Mouse (Mus musculus): ENCODE results near the gene Rft1. TPM values are rescaled to one million over a fixed set of nuclear protein-coding genes. Genes with fewer than 3 reads are reported as not detected.
A peak's percentile ranks its signal among the peaks of the same experiment; 100 is the strongest.

The Rft1 gene
- polyA plus RNA-seq (2016; fragmentation: Nextera tagmentation; extraction: Ambion mirVana), result 11.4 and 12.8 TPM in 2 replicates

DNA sequence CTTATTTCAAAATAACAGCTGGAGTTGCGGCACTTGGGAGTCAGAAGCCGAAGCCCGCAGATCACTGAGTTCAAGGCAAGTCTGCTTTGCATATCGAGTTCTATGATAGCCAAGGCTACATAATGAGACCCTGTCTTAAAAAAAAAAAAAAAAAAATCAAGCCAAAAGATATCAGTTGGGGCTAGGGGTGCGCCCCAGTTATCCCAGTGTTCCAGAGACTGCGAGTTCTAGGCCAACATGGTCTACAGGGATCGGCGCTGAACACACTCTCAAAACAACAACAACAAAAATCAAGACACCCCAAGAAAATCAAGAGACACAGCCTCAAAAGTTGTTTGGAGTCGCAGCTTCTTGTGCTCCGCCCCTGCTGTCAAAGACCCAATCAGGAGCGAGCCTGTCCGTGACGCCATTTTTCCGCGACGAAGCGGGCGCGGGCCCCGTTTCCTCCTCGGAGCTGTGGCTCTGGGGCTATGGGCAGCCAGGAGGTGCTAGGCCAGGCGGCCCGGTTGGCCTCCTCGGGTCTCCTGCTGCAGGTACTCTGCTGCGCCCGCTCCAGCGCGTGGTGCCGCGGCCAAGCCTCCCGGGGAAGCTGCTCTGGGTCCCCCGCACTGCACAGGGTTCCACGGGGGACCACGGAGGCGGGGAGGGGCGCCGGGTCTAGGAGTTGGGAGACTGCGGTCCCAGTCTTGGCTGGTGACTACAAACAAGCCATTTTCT is at the start of gene Rft1:
TSS of gene Rft1 (plus strand) at position 418 of the 717 bp plus-strand sequence.
- peak; percentile 91 for ATAC-seq (ENCODE audit: low FRiP score, low read depth)
- Histone ChIP-seq H3K4me3 (peak within 1 kb of the TSS; percentile 96), H3K9me3 (no peaks in the 10 kb centered on the region), H3K27me3 (no peaks in the 10 kb centered on the region; the same call in 1 of the 2 replicates), H3K9ac (replicated peaks) (peak within 1 kb of the TSS; percentile 94), H3K27ac (replicated peaks) (peak within 1 kb of the TSS; percentile 81), H3K4me1 (peaks cover 7% of the 10 kb centered on the region), H3K36me3 (no peaks in the 10 kb centered on the region), H3K4me2 (replicated peaks) (peak within 1 kb of the TSS; percentile 72)
- WGBS, result 3% methylated on average over 38 of the region's 38 CpGs

DNA sequence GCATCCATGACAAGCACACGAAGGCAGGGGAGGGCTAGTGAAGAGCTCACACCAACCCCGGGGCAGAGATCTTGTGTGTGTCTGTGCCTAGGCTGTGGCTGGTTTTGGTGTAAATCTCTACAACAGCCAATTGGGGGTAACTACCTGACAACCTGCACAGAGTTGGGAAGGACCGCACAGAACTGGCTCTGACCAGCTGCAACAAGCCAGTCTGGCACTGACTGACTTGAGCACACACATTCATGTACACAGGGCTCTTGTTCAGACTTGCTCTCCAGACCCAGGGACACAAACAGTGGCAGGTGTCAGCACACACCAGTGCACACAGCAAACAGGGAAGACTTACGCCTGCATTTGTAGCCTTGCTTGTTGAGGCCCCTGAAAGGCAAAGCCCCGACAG is 47.3 kb upstream of the Rft1 start:
- H3K4me3 ChIP-seq, result no peak overlapping the region
- no peaks in the 10 kb centered on the region for H3K9me3 ChIP-seq
- no peak overlapping the region for H3K27ac ChIP-seq (replicated peaks)
- 0 out of 2 replicates have a peak, but pooled peaks cover 4% of the 10 kb centered on the region for H3K36me3 ChIP-seq
- WGBS, result 78% methylated on average over 5 of the region's 5 CpGs
- no peaks in the 10 kb centered on the region for H3K4me1 ChIP-seq
- no peak overlapping the region for H3K9ac ChIP-seq (replicated peaks)
- H3K27me3 ChIP-seq, result no peaks in the 10 kb centered on the region
- no peak for ATAC-seq (ENCODE audit: low FRiP score, low read depth)
- no peak overlapping the region for H3K4me2 ChIP-seq (replicated peaks)

DNA sequence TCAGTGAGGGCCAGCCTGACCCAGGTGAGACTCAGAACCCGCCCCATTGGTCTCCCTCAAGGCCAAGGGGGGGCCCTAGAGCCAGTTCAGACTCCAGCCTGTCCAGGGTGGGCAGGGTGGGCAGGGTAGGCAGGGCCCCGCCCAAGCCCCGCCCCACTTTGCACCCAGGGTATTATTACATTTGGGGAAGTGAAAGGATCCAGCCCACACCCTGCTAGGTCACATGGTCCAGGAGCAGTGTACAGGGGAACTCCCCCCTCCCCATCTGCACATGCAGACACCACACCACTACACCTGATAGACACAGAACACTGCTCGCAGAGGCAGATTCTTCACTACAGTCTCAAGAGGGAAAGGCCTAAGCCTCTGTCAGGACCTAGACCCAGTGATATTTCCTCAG is 46.5 kb upstream of the Rft1 start:
- no peak overlapping the region for H3K4me2 ChIP-seq (replicated peaks)
- H3K9me3 ChIP-seq, result no peaks in the 10 kb centered on the region
- 90% methylated on average over 4 of the region's 4 CpGs for WGBS
- ATAC-seq (ENCODE audit: low FRiP score, low read depth), result no peak
- H3K27me3 ChIP-seq, result no peaks in the 10 kb centered on the region
- H3K36me3 ChIP-seq, result no peaks in the 10 kb centered on the region
- no peaks in the 10 kb centered on the region for H3K4me1 ChIP-seq
- no peak overlapping the region for H3K27ac ChIP-seq (replicated peaks)
- H3K9ac ChIP-seq (replicated peaks), result no peak overlapping the region
- no peak overlapping the region for H3K4me3 ChIP-seq

DNA sequence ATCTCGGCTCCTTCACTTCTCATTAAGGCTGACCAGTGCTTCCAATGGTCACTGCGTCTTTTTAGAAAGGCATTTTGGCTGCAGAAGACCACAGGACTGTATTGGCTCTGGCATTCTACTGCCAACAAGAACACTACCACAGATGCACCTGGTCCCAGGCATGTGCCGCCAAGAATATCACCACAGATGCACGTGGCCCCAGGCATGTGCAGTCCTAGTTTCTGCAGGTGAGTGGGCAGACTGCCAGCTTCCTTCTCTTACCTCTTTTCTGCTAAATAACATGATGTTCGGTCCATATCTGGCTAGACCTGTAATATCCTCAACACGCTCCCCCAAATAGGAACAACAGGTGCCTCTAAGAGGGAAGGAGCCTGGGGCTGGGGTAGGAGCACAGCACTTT is 46.0 kb upstream of the Rft1 start:
- H3K9me3 ChIP-seq, result no peaks in the 10 kb centered on the region
- H3K4me2 ChIP-seq (replicated peaks), result no peak overlapping the region
- no peaks in the 10 kb centered on the region for H3K4me1 ChIP-seq
- no peaks in the 10 kb centered on the region for H3K27me3 ChIP-seq
- WGBS, result 93% methylated on average over 6 of the region's 6 CpGs
- no peaks in the 10 kb centered on the region for H3K36me3 ChIP-seq
- no peak overlapping the region for H3K27ac ChIP-seq (replicated peaks)
- H3K9ac ChIP-seq (replicated peaks), result no peak overlapping the region
- no peak overlapping the region for H3K4me3 ChIP-seq
- ATAC-seq (ENCODE audit: low FRiP score, low read depth), result no peak

DNA sequence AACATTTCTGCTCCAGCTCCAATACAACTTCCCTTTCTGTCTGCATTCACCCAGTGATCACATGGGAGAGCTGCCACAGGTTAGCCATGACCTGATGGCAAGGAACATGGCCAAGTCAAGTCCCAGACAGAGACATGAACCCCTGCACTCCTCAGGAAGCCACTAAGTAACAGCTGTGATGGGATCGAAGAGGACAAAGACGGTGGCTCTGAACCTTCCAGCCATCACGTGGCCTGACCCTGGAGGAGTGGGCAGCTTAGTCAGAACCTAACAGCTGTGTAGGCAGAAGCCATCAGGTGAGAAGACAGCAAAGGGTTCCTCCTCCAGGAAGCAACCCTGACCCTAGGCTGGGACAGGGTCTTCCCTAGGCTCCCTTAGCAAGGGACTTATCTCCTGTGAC is 44.7 kb upstream of the Rft1 start:
- no peak overlapping the region for H3K4me3 ChIP-seq
- no peak overlapping the region for H3K27ac ChIP-seq (replicated peaks)
- ATAC-seq (ENCODE audit: low FRiP score, low read depth), result no peak
- no peaks in the 10 kb centered on the region for H3K4me1 ChIP-seq
- no peaks in the 10 kb centered on the region for H3K36me3 ChIP-seq
- no peaks in the 10 kb centered on the region for H3K9me3 ChIP-seq
- no peak overlapping the region for H3K4me2 ChIP-seq (replicated peaks)
- WGBS, result 91% methylated on average over 3 of the region's 3 CpGs
- no peaks in the 10 kb centered on the region for H3K27me3 ChIP-seq
- no peak overlapping the region for H3K9ac ChIP-seq (replicated peaks)

DNA sequence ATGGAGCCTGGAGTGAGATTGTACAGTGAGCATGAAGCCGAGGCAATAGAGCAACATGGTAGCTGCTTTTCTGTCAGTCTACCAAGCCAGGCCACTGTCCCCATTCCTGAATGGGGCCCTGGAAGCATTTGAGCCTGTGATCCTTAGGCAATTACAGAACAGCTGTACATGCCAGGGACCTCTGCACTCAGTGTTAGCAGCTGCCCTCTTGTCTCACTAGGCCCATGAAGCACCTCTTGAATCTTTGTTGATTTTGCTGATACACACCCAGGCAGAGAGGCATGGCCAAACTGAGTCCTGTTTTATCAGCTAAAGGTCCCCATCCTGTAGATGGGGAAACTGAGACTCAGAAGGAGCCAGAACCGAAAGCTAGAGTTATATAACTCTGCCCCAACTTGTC is 43.9 kb upstream of the Rft1 start:
- no peak for ATAC-seq (ENCODE audit: low FRiP score, low read depth)
- H3K4me3 ChIP-seq, result no peak overlapping the region
- no peaks in the 10 kb centered on the region for H3K36me3 ChIP-seq
- no peaks in the 10 kb centered on the region for H3K4me1 ChIP-seq
- no peaks in the 10 kb centered on the region for H3K9me3 ChIP-seq
- 93% methylated on average over 2 of the region's 2 CpGs for WGBS
- no peaks in the 10 kb centered on the region for H3K27me3 ChIP-seq
- H3K27ac ChIP-seq (replicated peaks), result no peak overlapping the region
- H3K4me2 ChIP-seq (replicated peaks), result no peak overlapping the region
- no peak overlapping the region for H3K9ac ChIP-seq (replicated peaks)

DNA sequence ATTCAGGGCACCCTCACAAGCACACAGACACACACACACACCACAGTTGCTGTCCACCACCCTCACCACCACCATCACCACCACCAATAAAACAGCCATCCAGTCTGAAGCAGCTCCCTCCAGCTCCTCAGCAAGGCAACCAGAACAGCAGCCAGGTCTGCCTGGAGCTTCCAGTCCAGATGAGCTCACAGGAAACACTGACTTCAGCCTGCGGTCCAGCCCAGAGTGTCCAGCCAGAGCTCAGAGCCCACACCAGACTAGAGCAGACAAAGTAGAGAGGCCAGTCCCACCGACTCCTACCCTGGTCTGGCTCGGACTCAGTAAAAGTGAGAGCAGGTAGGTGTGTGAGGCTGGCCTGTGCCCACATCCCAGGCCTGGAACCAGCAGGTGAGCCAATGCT is 43.2 kb upstream of the Rft1 start:
- H3K4me2 ChIP-seq (replicated peaks), result no peak overlapping the region
- no peaks in the 10 kb centered on the region for H3K4me1 ChIP-seq
- H3K36me3 ChIP-seq, result no peaks in the 10 kb centered on the region
- no peak for ATAC-seq (ENCODE audit: low FRiP score, low read depth)
- no peaks in the 10 kb centered on the region for H3K9me3 ChIP-seq
- H3K27ac ChIP-seq (replicated peaks), result no peak overlapping the region
- no peak overlapping the region for H3K4me3 ChIP-seq
- H3K27me3 ChIP-seq, result no peaks in the 10 kb centered on the region
- no peak overlapping the region for H3K9ac ChIP-seq (replicated peaks)
- 79% methylated on average over 3 of the region's 3 CpGs for WGBS

DNA sequence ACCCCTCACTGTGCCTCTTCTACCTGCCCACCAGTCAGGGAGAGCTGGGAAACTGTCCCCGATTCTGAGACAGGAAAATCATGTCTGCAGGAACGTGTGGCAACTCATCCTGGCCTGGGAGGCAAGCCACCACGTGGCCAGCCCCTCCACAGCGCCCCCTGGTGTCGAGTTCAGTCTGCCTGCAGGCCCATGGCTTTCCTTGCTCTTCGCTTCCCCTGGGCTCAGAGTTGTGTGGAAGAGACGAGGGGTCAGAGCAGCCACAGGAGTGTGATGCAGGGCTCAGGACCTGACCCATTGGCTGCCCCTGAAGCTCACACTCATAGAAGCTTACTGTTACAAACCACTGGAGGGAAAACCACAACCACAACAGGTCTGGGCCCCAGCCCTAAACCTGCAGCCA is 41.6 kb upstream of the Rft1 start:
- Histone ChIP-seq H3K4me1 (no peaks in the 10 kb centered on the region), H3K4me3 (no peak overlapping the region), H3K27me3 (no peaks in the 10 kb centered on the region), H3K4me2 (replicated peaks) (no peak overlapping the region), H3K27ac (replicated peaks) (no peak overlapping the region), H3K9ac (replicated peaks) (no peak overlapping the region), H3K36me3 (no peaks in the 10 kb centered on the region), H3K9me3 (no peaks in the 10 kb centered on the region)
- WGBS, result 17% methylated on average over 7 of the region's 7 CpGs
- ATAC-seq (ENCODE audit: low FRiP score, low read depth), result no peak

DNA sequence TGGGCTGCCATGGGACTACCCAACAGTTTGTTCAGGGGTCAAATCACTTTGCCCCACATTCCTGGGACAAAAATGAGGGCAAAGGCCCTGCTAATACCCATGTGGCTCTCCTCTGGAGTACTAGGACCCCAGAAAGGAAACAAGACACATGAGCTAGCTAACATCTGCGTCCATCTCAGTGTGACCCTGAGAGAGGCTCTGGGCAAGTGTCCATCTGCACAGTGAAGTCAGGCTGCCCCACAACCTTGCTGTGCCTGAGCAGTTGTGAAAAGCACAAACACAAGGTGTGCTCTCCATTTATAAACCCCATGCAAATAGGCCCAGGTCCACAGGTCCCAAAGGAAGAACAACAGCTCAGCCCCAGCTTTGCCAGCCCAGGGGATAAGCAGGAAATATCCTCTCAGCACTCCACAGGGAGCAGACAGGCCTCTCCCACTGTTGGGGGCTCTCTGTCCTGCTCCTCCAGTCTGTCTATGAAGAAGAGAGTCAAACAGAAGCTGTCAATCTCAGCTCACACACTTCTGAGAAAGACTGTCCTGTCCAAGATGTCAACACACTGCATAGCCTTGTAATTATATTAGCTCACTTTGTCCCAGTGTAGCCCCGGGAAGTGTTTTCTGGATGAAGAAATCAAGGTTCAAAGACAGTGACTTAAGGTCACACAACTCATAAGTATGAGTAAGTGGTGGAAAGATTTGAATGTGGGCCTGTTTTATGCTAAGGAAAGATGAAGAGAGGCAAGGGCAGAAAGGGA is 41.0 kb upstream of the Rft1 start:
- H3K27ac ChIP-seq (replicated peaks), result no peak overlapping the region
- WGBS, result 93% methylated on average over 2 of the region's 2 CpGs
- H3K4me1 ChIP-seq, result no peaks in the 10 kb centered on the region
- no peaks in the 10 kb centered on the region for H3K36me3 ChIP-seq
- no peak overlapping the region for H3K9ac ChIP-seq (replicated peaks)
- no peaks in the 10 kb centered on the region for H3K27me3 ChIP-seq
- no peak overlapping the region for H3K4me2 ChIP-seq (replicated peaks)
- H3K4me3 ChIP-seq, result no peak overlapping the region
- H3K9me3 ChIP-seq, result no peaks in the 10 kb centered on the region
- ATAC-seq (ENCODE audit: low FRiP score, low read depth), result no peak

DNA sequence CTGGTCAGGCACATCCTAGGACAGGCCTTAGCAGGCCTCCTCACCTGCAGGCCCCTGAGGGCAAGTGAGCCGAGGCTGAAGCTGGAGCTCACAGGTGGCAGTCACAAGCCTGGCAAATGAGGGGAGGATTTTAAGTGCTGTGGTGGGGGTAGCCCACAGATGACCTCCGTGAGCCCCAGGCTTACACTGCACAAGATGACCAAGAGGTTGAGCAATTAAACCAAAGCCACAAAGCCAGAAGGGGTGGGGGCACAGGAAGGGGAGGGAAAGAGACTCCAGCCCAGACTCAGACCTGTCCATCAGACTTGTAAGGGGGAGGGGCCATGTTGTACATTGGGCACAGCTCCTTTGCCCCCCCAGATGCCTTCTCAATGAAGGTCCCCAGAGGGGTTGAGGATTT is 37.4 kb upstream of the Rft1 start:
- Histone ChIP-seq H3K4me2 (replicated peaks) (no peak overlapping the region), H3K4me1 (no peaks in the 10 kb centered on the region), H3K9me3 (no peaks in the 10 kb centered on the region), H3K27me3 (no peaks in the 10 kb centered on the region), H3K4me3 (no peak overlapping the region), H3K36me3 (no peaks in the 10 kb centered on the region), H3K27ac (replicated peaks) (no peak overlapping the region), H3K9ac (replicated peaks) (no peak overlapping the region)
- ATAC-seq (ENCODE audit: low FRiP score, low read depth), result no peak
- WGBS, result 79% methylated on average over 2 of the region's 2 CpGs

DNA sequence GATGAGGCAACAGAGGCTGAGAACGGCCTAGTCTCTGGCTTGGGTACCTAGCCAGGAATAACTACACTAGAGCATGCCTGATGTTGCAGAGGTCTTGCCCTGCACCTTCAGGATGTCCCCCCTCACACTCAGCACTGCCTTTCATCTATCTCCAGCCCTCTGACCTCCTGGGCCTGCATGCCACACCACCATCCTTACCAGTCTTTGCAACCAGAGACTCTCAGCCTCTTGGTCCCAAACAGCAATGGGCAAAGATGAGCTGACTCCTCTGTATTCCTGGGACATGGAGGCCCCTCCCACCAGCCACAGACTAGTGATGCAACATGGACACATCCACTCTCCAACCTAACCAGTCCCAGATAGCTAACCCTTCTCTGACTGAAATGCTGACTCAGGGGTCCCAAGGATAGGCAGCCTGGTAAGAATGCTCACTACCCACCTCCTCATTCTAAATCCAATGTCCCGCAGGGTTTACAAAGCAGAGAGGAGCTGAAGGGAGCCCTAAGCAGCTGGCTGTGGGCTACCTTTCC is 35.3 kb upstream of the Rft1 start:
- Histone ChIP-seq H3K4me2 (replicated peaks) (no peak overlapping the region), H3K27ac (replicated peaks) (no peak overlapping the region), H3K27me3 (peaks cover 3% of the 10 kb centered on the region; the same call in 1 of the 2 replicates), H3K9me3 (no peaks in the 10 kb centered on the region), H3K4me3 (no peak overlapping the region), H3K9ac (replicated peaks) (0 out of 2 replicates have a peak overlapping the region, but pooled peaks have one; percentile 8), H3K36me3 (no peaks in the 10 kb centered on the region), H3K4me1 (no peaks in the 10 kb centered on the region)
- WGBS, result 86% methylated on average over 2 of the region's 2 CpGs
- no peak for ATAC-seq (ENCODE audit: low FRiP score, low read depth)

DNA sequence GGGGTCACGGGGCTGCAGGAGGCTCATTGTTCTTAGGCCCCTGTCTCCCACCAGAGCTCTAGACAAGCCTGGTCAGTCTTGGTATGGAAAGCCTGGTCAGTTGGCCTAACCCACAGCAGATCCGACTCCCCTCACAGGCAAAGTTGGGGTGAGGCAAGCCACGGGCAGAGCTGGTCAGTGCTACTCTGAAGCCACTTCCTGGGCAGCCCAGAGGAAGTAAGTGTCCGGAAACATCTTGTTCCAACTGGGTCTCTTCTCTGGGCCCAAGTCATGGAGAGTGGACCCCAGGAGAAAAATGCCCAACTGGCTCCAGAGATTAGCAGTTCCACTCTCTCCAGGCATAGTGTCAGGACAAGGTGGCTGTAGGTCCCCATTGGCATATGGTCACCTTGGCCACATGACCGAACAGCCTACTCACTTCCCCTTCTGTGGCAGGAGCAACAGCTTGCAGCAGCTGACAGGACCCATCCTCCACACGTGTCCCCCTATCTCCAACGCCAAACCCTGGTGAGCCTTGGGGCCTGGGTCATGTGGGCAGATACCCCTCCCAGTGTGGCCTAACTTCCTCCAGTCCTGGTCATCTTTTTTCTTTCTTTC is 34.1 kb upstream of the Rft1 start:
- Histone ChIP-seq H3K27me3 (peaks cover 15% of the 10 kb centered on the region), H3K4me3 (no peak overlapping the region), H3K9me3 (no peaks in the 10 kb centered on the region), H3K36me3 (no peaks in the 10 kb centered on the region), H3K9ac (replicated peaks) (no peak overlapping the region), H3K4me2 (replicated peaks) (no peak overlapping the region), H3K27ac (replicated peaks) (no peak overlapping the region), H3K4me1 (peaks cover 8% of the 10 kb centered on the region; the same call in 1 of the 2 replicates)
- WGBS, result 80% methylated on average over 7 of the region's 7 CpGs
- ATAC-seq (ENCODE audit: low FRiP score, low read depth), result no peak

All from midbrain, embryonic 12.5 days (tissue).